Mouse (Mus musculus): ENCODE measurements around the gene Tnni1.

- TF ChIP-seq CTCF (IDR thresholded peaks at IDR 0.05; ENCODE audit: extremely low read depth, insufficient read depth, insufficient read length, insufficient replicate concordance): no peak
- no peak for TF ChIP-seq POLR2A (IDR thresholded peaks at IDR 0.05; ENCODE audit: low read depth, low read length)
These were observed 39.4 kb downstream of the Tnni1 start, which contains the start of gene Lad1 for GRCm38 (mm10) chr1:135818481-135819086.
